Mouse (Mus musculus) lung, postnatal 0 days (tissue): ENCODE results near the gene Gata1. TPM values are rescaled to one million over a fixed set of nuclear protein-coding genes. Genes with fewer than 3 reads are reported as not detected.
"Not testable (repeated sequence)": the region's sequence is repeated elsewhere in the genome, so short reads cannot be mapped to it uniquely, and the experiment has no call there.

ENCODE experiments used
- ATAC-seq: fragments of 200-750 bp; cut with Nextera tagmentation; 2 replicates; pipeline ENCODE4 v1.8.0; 2017; ENCODE audit warnings: moderate library complexity
- DNase-seq: peaks from one replicate; pipeline ENCODE4 v3.0.0-alpha.2; 2016; ENCODE audit warnings: low spot score
- H3K27ac ChIP-seq: fragments of 300-500 bp; sonication (generic); 2 replicates; pipeline ENCODE4 v1.5.1; 2014; ENCODE audit warnings: antibody characterized with exemption, mild to moderate bottlenecking, low read length, mixed read lengths
- H3K27me3 ChIP-seq: fragments of 300-500 bp; sonication (generic); replicated peaks from 2 replicates; pipeline ENCODE4 v1.6.1; 2014; ENCODE audit warnings: low read length, mixed read lengths; ENCODE audit not compliant: insufficient read depth
- H3K36me3 ChIP-seq: fragments of 300-500 bp; sonication (generic); 2 replicates; pipeline ENCODE4 v1.6.1; 2014; ENCODE audit warnings: low read length, mixed read lengths; ENCODE audit not compliant: insufficient read depth
- H3K4me1 ChIP-seq: fragments of 300-500 bp; sonication (generic); 2 replicates; pipeline ENCODE4 v1.6.1; 2014; ENCODE audit warnings: antibody characterized with exemption, low read depth, low read length, mixed read lengths; ENCODE audit not compliant: insufficient read depth
- H3K4me2 ChIP-seq: fragments of 300-500 bp; sonication (generic); replicated peaks from 2 replicates; pipeline ENCODE4 v1.6.1; 2014; ENCODE audit warnings: low read depth, mild to moderate bottlenecking, low read length, moderate library complexity, mixed read lengths
- H3K4me3 ChIP-seq: fragments of 300-500 bp; sonication (generic); 2 replicates; pipeline ENCODE4 v1.5.1; 2014; ENCODE audit warnings: low read depth, low read length
- H3K9ac ChIP-seq: fragments of 300-500 bp; sonication (generic); replicated peaks from 2 replicates; pipeline ENCODE4 v1.6.1; 2014; ENCODE audit warnings: low read depth, mild to moderate bottlenecking
- H3K9me3 ChIP-seq: fragments of 300-500 bp; sonication (generic); 2 replicates; pipeline ENCODE4 v1.6.1; 2016; ENCODE audit warnings: low read length, mixed read lengths
- CTCF ChIP-seq: IDR thresholded peaks from 2 replicates; pipeline ENCODE4 v1.5.1; 2016; ENCODE audit warnings: antibody characterized with exemption, mild to moderate bottlenecking
- EP300 ChIP-seq: IDR thresholded peaks from 2 replicates; pipeline ENCODE4 v1.6.1; 2016; ENCODE audit warnings: antibody characterized with exemption, mild to moderate bottlenecking, control low read depth
- WGBS: fragments of 180-500 bp; shearing (Covaris S2); extraction: QIAGEN DNeasy Blood & Tissue Kit; methylation state at CpG from one replicate; pipeline ENCODE4 v1.1.7; 2014; 5-methylcytosine and 5-hydroxymethylcytosine counted together
- polyA plus RNA-seq: library from polyadenylated mRNA; unstranded; fragments of >200 nt; fragmentation: Nextera tagmentation; extraction: Ambion mirVana; gene quantifications from 2 replicates; pipeline ENCODE4 v1.2.1, GENCODE M21; 2015

The Gata1 gene
- polyA plus RNA-seq, 1 experiment from 2014 or later = 2.0 TPM

- no peak for ATAC-seq
- 14% methylated on average over 10 of the region's 10 CpGs for WGBS
These were observed 50.8 kb downstream of the Gata1 start for GRCm38 (mm10) chrX:7927116-7927515.

GRCm38 (mm10) chrX:7926266-7926665 is 51.6 kb downstream of the Gata1 start:
- Histone ChIP-seq H3K27me3 (peaks cover 3% of the 10 kb centered on the region; the same call in 1 of the 2 replicates), H3K9me3 (no peaks in the 10 kb centered on the region), H3K4me3 (no peak overlapping the region), H3K4me2 (no peak overlapping the region), H3K36me3 (no peaks in the 10 kb centered on the region), H3K9ac (no peak overlapping the region), H3K27ac (no peak overlapping the region), H3K4me1 (no peaks in the 10 kb centered on the region)
- DNase-seq = no peak
- ATAC-seq = no peak
- 62% methylated on average over 6 of the region's 6 CpGs for WGBS
- TF ChIP-seq EP300 = no peak
- TF ChIP-seq CTCF = no peak

More at GRCm38 (mm10) chrX:7927116-7927515, 50.8 kb downstream of the Gata1 start:
- no peak overlapping the region for H3K4me3 ChIP-seq
- no peak for DNase-seq
- H3K4me1 ChIP-seq = no peaks in the 10 kb centered on the region
- no peak overlapping the region for H3K9ac ChIP-seq
- no peaks in the 10 kb centered on the region for H3K36me3 ChIP-seq
- no peak overlapping the region for H3K4me2 ChIP-seq
- no peak overlapping the region for H3K27ac ChIP-seq
- peaks cover 3% of the 10 kb centered on the region; the same call in 1 of the 2 replicates for H3K27me3 ChIP-seq
- TF ChIP-seq EP300 (no peak), CTCF (no peak)
- no peaks in the 10 kb centered on the region for H3K9me3 ChIP-seq

DNA sequence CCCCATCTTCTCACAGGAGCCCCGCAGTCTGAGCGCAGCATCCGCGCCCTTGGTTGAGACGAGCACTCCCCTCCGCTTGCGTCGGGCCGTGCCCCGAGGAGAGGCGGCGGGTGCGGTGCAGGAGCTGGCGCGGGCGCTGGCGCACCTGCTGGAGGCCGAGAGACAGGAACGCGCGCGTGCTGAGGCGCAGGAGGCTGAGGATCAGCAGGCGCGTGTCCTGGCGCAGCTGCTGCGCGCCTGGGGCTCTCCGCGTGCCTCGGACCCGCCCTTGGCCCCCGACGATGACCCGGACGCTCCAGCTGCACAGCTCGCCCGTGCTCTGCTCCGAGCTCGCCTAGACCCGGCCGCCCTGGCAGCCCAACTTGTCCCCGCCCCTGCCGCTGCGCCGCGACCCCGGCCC is 55.8 kb downstream of the Gata1 start:
- H3K27me3 ChIP-seq = peaks cover 9% of the 10 kb centered on the region; the same call in 1 of the 2 replicates
- H3K9ac ChIP-seq = no peak overlapping the region
- no peaks in the 10 kb centered on the region for H3K9me3 ChIP-seq
- H3K4me2 ChIP-seq = peak overlapping the region; percentile 43
- H3K27ac ChIP-seq = no peak overlapping the region
- DNase-seq (no peak), ATAC-seq (0 out of 2 replicates have a peak, but pooled peaks have one; percentile 16)
- H3K4me3 ChIP-seq = 0 out of 2 replicates have a peak overlapping the region, but pooled peaks have one; percentile 3
- 13% methylated on average over 25 of the region's 48 CpGs for WGBS
- no peaks in the 10 kb centered on the region for H3K4me1 ChIP-seq
- no peak for TF ChIP-seq CTCF
- TF ChIP-seq EP300 = no peak
- no peaks in the 10 kb centered on the region for H3K36me3 ChIP-seq

DNA sequence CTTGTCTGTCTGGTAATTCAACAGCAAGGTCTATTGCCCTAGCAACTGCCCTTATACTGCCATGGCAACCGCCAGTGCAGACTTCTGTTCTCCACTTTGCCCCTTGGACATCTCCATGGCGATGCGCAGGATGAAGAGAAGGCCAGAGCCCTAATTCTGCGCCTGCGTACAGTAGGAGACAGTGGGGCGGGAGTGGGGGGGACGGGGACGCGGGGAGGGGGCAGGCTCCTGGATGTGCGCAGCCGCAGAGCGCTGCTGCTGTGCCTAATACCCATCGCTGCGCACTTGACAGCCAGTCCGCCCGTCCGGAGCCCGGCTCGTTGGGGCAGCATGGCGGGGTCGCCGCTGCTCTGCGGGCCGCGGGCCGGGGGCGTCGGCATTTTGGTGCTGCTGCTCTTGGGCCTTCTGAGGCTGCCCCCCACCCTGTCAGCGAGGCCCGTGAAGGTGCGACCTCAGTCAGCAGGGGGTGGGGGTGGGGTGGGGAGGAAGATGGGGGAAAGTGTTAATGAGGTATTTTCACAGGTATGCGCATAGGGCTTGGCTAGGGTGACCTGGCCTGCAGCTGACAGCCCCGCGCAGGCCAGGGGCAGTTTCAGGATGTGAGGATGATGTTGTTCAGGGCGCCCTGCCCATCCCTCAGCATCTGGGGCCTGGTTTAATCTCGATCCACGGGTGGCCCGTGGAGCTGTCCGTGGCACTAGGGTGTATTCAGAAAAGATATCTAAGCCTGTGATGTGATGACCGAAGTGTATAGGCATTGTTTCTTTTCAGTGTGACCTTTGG is 58.1 kb downstream of the Gata1 start, which contains the start of gene Pcsk1n:
TSS of gene Pcsk1n (plus strand) at position 222 of the 783 bp plus-strand sequence.
- H3K4me1 ChIP-seq = no peaks in the 10 kb centered on the region
- H3K27me3 ChIP-seq = peaks cover 9% of the 10 kb centered on the region; the same call in 1 of the 2 replicates
- H3K9me3 ChIP-seq = no peaks in the 10 kb centered on the region
- TF ChIP-seq EP300 (no peak), CTCF (no peak)
- ATAC-seq (no peak), DNase-seq (no peak)
- no peak within 1 kb of the TSS for H3K27ac ChIP-seq
- H3K4me3 ChIP-seq = no peak within 1 kb of the TSS
- WGBS = 16% methylated on average over 17 of the region's 40 CpGs
- no peak within 1 kb of the TSS for H3K9ac ChIP-seq
- H3K36me3 ChIP-seq = no peaks in the 10 kb centered on the region
- no peak within 1 kb of the TSS for H3K4me2 ChIP-seq

GRCm38 (mm10) chrX:7917960-7918359 is 59.9 kb downstream of the Gata1 start:
- H3K4me2 ChIP-seq, H3K9ac ChIP-seq, H3K27ac ChIP-seq, ATAC-seq, H3K4me3 ChIP-seq, DNase-seq, H3K4me1 ChIP-seq, H3K9me3 ChIP-seq, H3K27me3 ChIP-seq, H3K36me3 ChIP-seq: not testable (repeated sequence)
- WGBS = 54% methylated on average over 6 of the region's 6 CpGs

GRCm38 (mm10) chrX:7915669-7916068 is 62.2 kb downstream of the Gata1 start:
- not testable (repeated sequence) for H3K9me3 ChIP-seq, H3K4me1 ChIP-seq, H3K9ac ChIP-seq, H3K4me3 ChIP-seq, H3K4me2 ChIP-seq, H3K36me3 ChIP-seq, H3K27me3 ChIP-seq, DNase-seq, H3K27ac ChIP-seq, ATAC-seq
- 17% methylated on average over 3 of the region's 3 CpGs for WGBS
- TF ChIP-seq CTCF = peak; percentile 44
